Mouse (Mus musculus): ENCODE data around the gene Tab1. TPM values are rescaled to one million over a fixed set of nuclear protein-coding genes. Genes with fewer than 3 reads are reported as not detected.
"Not testable (repeated sequence)": the region's sequence is repeated elsewhere in the genome, so short reads cannot be mapped to it uniquely, and the experiment has no call there.

Tab1 gene
- total and polyA plus RNA-seq, 3 experiments: 11.4 to 23.2 (median 19.6) TPM

DNA sequence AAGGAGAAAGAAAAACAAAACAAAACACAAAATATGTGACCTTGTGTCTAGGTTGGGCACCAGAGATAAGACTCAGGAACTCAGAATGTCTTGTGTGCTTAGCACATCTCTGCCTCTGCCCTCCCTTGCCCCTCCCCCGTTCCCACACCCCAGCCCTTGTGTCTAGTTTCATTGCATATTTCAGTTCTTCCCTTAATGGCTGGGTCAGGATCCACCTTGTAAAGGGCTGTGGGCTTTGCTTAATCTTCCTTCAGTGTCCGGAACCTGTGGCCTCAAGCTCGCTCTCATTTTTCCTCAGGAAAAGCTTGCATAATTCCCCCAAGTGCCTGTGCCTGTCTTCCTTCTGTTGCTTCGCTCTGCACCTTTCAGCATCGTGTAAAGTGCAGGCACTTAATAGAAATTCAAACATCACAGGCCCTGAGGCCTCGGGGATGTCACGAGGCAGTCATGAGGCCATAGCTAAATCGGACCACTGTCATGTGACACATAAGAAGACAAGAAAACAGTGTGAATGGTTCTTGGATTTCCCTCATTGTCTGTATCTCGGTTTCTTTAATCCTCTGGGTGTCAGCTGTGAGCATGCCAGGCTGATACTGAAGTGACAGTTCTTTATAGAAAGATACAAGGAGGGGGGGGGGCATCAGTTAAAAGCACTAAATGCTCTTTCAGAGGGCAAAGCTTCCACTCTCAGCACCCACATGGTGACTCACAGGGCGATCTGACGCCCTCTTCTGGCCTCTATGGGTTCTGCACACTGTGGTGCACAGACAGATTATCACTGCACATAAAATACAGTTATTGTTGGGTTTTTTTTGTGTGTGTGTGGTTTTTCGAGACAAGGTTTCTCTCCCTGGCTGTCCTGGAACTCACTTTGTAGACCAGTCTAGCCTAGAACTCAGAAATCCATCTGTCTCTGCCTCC lies 27.2 kb upstream of the Tab1 start:
- DNase-seq: no peak

DNA sequence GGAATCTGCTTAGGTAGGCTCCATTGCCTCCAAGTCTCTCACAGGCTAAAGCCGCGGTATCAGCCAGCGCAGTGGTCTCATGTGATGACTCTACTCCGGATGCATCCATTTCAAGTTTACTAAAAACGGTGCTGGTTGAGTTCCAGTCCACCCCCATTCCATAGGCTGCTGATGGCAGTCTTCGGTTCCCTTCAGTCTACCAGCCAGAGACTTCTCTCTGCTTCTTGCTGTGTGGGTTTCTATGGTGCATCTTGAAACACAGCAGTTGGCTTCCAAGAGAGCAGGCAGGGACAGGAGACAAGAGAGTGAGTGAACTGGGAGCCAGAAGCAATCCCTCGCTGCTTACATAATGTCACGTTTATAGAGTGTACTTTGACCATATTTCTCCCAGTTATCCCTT lies 25.8 kb upstream of the Tab1 start:
- no peak for DNase-seq

DNA sequence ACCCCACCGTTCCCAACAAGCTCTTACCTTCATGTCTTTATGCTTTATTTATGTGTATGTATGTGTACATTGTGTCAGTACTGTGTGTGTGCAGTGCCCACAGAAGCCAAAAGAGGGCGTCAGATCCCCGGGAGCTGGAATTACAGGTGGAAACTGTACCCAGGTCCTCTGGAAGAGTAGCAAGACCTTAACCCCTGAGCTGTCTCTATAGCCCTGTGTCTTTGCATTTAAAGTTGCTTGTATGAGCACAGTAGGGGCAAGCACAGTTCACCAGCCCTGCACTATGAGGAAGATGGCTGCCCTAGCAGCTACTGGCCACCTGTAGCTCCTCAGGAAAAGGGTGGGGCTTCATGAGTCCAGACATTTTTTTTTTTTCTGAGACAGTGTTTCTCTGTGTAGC lies 25.4 kb upstream of the Tab1 start:
- DNase-seq: no peak

DNA sequence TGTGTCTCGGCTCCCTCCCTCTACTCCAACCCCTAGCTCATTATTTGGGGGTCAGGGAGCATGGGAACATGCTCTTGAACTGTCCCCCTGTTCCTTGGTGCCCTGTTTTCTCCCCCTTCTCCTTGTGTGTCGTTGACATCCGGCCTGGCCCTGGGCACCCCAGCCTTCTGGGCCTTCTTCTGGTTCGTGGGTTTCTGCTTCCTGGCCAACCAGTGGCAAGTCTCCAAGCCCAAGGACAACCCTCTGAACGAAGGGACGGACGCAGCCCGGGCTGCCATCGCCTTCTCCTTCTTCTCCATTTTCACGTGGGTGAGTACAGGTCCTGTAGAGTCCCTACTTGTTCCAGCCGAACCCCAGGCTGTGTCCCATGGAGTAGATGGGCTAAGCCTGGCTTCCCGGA lies 21.5 kb upstream of the Tab1 start:
- no peak for DNase-seq

DNA sequence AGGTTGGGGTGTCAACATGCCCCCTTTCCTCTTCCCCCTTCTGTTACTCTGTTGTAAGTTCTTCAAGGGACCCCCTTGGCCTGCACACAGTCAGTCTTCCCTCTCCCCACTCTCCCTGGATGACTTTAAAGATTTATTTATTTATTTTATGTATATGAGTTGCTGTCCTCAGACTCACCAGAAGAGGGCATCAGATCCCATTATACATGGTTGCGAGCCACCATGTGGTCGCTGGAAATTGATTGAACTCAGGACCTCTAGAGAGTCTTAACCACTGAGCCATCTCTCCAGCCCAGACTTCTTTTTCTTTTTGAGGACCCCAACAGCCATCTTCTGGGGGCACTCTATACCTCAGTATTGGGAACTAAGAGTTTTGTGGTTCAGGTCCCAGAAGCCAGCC lies 20.4 kb upstream of the Tab1 start:
- DNase-seq: no peak

DNA sequence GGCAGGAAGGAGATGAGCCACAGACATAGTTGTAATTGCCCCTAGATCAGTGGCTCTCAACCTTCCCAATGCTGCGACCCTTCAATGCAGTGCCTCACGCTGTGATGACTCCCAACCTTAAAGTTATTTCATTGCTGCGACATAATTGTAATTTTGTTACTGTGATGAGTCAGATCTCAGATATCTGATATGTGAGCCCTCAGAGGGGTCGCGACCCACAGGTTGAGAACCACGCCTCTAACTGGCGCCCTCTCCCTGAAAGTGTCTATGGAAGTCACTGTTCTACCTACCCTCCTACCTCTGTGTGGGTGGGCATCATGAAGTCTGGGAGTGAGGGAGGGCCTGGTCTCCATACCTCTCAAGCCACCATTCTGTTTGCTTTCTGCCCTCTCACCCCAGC lies 18.5 kb upstream of the Tab1 start:
- DNase-seq: no peak

DNA sequence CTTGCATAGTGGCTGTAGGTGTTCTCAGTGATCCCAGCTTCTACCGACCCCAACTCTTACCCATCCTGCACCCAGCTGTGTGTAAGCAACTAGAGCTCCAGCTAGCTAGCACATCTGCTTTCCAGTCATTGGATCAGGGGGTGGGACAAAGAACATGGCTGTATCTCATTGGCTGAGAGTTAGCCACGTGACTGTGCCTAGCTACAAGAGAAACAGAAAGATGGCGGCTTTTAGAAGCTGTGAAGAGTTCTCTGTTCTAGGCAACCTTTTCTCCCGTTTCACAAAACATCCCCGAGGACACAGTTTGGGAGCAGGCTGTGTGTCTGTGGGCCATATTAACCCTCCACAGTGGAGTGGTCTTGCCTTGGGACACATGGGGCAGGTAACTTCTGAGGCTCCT lies 17.7 kb upstream of the Tab1 start:
- DNase-seq: no peak

DNA sequence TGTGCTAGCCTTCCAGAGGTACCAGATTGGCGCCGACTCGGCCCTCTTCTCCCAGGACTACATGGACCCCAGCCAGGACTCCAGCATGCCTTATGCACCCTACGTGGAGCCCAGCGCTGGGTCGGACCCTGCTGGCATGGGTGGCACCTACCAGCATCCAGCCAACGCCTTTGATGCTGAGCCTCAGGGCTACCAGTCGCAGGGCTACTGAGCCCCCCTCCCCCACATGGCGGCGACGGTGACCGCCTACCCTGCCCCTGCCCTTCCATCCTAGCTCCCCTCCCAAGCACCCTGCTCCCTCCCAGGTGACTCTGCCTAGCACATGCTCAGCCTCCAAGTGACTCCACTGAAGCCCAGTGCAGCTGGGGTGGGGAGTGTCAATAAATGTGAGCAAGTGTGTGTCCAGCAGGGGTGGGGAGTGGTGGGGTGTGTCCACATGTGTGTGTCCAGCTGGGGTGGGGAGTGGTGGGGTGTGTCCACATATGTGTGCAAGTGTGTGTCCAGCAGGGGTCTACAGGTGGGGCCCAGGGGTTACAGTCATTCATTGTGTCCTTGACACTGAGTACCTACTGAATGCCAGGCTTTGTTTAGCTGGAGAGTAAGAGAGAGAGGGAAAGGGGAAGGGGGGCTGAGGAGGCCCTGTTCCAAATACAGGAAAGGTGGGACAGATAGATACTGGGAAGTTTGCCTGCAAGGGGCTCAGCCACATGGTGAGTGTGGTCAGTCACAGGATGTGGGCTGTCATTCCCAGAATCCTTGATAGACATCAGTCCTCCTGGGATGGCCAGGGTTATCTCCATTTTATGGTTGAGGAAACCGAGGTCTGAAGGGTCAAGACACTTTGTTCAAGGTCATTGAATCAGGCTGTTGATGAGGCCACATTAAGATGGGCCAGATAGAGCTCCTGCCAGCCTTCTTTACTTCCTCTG lies 16.8 kb upstream of the Tab1 start:
- DNase-seq: no peak

DNA sequence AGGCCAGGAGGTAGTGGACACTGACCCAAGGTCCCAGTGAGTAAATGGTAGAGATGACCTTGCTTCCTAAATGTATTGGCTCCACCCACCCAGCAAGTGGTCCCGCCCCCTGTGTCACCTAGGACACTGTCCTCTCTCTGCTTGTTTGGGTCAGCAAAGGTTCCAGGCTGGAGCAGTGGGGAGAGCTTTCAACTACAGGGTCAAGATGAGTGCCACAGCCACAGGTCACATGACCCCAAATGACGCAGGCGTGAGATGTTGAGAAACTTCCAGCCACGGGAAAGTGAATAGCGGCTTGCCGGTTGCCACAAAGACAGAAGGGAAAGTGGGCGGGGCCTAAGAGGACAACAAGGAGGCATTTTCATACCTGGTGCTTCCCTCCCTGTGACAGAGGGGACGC lies 15.8 kb upstream of the Tab1 start:
- no peak for DNase-seq

DNA sequence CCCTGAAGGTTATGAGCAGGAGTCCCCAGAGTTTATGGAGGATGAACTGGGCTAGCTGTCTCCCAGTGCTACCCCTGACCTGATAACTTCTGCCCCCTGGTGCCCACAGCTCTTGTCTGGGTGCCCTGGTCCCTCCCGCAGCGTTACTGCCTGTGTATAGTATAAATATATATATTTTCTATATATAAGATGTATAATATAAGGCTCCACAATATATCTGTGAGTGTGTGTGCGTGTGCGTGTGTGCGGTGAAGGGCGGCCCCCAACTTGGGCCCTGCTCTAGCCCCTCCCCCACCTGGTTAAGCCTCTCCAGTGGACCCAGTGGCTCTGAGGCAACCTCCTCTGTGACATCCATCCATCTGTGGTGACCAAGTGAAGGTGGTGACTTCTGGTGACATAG lies 13.9 kb upstream of the Tab1 start:
- DNase-seq: no peak

DNA sequence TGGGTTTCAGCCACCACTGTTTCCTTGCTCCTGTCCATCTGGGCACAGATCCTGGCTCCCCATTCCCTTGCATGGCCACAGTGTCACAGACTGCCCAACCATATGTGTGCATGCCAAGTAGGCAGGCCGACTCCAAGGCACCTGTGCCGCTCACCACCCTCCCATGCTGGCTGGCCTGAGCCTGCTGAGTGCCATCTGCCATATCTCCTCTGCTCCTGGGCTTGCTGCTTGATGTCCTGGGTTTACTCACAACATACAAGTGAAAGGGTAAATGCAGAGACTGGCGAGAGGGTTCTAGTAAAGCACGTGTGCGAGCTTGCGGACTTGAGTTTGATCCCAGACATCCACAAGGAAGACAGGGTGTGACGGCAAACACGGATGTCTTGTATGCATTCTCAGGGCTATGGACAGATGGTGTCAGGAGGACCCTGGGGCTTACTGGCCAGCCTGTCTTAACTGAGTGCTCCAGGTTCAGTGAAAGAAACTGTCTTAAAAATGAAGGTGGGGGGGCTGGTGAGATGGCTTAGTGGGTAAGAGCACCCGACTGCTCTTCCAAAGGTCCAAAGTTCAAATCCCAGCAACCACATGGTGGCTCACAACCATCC lies 11.1 kb upstream of the Tab1 start:
- no peak for DNase-seq

DNA sequence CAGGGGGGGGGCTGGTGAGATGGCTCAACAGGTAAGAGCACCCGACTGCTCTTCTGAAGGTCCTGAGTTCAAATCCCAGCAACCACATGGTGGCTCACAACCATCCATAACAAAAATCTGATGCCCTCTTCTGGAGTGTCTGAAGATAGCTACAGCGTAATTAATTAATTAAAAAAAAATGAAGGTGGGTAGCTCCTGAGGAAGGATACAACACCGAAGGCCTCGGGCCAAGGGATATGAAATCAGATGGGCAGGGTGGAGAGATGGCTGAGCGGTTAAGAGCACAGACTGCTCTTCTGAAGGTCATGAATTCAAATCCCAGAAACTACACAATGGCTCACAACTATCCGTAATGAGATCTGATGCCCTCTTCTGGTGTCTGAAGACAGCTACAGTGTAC lies 10.5 kb upstream of the Tab1 start:
- not testable (repeated sequence) for DNase-seq

DNA sequence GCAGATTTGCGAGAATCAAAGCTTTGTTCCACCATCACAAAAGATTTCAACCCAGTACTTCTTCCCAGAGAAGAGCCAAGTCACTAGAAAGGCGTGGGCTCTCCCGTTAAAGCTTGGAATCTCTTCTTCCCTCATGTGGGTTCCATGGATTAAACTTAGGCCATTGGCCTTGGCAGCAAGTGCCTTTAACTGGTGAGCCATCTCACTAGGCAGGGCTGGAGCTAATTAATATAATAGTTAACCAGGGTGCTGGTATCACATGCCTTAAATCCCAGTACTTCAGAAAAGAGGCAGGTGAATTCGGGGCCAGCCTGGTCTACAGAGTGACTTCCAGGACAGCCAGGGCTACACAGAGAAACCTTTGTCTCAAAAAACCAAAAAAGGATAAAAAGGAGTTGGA lies 8.3 kb upstream of the Tab1 start:
- no peak for DNase-seq

DNA sequence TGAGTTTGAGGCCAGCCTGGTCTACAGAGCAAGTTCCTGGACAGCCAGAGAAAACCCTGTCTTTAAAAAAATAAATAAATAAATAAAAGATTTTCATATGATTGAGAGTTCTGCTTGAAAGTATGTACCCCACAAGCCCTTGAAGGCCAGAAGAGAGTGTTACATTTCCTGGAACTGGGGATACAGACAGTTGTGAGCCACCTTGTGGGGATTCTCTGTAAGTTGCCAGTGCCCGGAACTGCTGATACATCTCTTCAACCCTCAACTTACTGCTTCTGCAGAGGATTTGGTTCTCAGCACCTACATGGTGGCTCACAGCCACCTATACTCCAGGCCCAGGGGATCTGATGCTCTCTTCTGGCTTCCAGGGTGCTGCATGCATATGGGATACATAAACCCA lies 5.7 kb upstream of the Tab1 start:
- DNase-seq: no peak

DNA sequence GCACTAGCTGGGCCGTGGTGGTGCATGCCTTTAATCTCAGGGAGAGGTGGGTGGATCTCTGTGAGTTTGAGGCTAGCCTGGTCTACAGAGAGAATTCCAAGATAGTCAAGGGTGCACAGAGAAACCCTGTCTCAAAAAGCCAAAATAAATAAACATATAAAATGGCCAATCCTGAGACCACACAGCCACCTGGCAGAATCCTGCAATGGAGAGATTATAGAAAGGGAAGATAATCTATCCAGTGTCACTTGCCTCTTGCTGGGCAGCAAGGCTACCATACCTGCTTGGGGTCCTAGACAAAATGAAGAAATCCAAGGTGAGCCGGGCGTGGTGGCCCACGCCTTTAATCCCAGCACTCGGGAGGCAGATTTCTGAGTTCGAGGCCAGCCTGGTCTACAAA lies 2.9 kb upstream of the Tab1 start:
- no peak for DNase-seq

DNA sequence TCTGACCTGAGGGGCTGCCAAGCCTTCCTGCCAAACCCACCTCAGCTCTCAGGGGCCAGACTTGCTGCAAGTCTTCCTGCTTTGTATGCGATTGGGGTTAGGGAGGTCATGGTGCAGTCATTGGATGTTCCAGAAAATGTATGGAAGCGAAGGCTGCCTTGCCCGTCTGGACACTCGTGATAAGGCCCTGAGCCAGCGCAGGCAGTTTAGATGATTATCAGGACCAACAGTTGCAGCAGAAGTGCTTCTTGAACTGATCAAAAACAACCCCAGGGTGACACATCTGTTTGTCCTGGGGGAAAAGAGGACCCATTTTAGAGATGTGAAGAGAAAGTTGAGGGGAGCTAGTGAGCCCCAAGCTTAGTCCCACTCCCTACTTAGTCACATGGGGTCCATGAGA lies 2.2 kb upstream of the Tab1 start:
- DNase-seq: no peak

DNA sequence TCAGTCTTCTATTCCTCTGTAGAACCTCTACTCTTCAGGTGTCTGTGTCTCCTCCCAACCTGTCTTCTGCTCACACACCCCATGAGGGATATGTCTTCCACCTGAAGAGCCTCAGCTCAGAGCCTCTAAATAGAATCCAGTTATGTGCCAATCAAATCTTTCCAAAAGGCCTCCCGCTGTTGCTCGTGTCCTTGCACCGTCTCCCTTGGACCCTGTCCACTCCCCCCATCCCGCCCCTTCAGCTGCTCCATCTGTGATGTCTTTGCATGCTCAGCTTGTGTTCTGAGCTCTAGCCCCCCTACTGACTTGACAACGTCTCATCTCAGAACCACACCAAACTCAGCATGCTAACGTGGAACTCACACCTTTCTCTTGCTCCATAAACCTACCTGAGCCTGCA lies 1.5 kb upstream of the Tab1 start:
- no peak for DNase-seq

DNA sequence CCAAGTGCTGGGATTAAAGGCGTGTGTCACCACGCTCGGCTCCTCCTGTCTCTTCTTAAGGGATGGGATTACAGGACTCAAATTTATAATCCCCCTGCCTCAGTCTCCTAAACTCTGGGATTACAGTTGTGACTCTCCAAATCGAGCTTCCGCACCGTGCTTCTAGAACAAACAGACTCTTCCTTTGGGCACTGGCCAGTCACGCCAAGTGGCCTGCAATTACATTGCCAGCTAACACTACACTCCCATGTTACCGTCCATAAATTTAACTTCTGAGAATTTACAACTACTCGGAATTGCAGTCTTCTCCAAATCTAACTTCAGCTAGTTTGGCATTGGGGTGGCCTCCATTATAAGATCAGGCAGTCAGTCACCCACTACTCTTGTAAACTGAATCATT lies 475 bp upstream of the Tab1 start:
- no peak for DNase-seq

DNA sequence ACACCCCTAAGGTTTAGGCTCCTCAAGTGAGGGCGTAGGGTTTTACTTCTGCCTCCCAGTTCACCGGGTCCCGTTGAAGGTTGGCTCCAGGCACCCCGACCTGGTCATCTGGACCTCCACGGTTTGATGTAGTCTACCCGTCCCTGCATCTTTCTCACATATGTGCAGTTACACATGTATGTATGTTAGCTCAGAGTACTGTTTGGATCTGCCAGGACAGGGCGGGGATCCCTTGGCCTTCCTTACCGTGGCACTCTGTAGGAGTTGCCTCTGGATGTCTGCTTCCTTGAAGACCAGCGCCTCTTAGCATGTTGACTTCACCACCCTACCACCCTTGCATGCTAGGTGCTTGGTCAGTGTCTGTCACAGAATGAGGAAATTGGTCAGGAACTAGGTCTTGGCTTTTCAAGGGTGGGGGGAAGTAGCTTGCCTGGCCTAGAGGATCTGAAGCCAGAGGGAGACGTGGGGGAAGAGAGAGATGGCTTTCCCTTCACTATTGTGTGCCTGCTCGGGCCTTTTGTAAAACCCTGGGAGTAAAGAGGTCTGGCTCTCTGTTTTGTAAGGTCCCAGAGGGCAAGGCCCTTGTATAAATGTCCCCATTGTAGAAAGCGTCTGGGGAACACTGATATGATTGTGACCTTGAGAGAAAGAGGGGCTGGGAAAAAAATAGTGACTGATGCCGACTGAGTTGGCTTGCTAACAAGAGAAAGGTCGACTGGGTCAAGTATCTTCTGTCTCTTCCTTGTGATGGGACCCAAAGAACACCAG lies 939 bp downstream of the Tab1 start:
- DNase-seq: no peak

DNA sequence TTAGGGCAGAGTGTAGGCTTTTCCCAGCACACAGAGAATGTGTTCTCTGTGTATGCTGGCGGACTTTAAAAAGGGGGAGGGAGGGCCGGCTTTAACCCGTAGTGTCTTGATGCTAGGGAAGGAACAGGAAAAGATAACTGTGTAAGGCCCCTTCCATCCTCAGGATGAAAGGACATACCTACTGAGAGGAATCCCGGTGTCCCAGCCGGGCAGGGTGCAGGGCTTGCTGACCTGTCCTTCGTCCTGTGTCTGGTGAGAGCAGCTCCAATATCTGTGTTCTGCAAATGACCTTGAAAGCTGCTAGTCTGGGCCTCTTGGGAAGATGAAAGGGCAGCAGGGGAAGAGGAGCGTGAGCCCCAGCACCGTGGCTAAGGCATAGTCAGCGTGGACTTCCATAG lies 1.5 kb downstream of the Tab1 start:
- peak; percentile 64 for DNase-seq

DNA sequence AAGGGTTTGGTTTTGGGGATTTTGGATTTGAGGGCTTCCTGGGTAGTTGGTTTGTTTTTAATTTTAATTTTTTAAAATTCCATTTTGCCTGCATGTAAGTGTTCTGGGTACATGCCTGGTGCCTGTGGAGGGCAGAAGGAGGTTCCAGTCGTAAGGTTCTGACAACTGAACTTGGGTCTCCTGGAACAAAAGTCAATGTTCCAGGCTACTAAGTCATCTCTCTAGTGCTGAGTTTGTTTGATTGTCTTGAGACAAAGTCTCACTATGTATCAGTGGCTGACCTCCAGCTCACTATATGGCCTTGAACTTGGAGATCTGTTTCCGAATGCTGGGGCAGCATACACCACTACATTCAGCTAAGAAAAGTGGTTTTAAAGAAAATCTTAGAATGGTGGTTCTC lies 2.6 kb downstream of the Tab1 start:
- DNase-seq: no peak

DNA sequence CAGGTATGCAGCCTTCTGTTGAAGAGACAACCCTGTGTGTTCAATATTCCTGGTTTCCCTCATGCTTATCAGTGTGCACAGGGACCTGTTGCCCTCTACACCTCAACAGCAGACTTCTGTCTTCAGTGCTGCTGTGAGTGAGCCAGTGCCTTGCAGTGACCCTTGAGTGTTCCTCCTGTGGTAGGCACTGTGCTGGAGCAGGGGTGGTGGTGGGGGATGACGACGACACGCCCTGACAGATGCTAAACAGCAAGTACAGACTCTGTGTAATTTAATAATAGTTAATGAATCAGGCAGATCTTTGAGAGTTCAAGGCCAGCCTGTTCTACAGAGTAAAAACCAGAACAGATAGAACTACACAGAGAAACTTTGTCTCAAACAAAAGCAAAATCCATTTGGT lies 3.7 kb downstream of the Tab1 start:
- DNase-seq: peak; percentile 33
